Mouse (Mus musculus) intestine, embryonic 16.5 days (tissue): ENCODE measurements at regions not wholly inside any gene's neighbourhood (a gene's known extent, or its start where the extent isn't known, plus 50 kb on each side); places are given as distances from the start of the nearest gene placed in this dataset.

ENCODE experiments used
- ATAC-seq: fragments of 200-750 bp; cut with Nextera tagmentation; 2 replicates; pipeline ENCODE4 v1.8.0; 2017; ENCODE audit warnings: moderate TSS enrichment, moderate library complexity
- H3K27ac ChIP-seq: fragments of 300-500 bp; sonication (generic); 2 replicates; pipeline ENCODE4 v1.5.1; 2014; ENCODE audit warnings: mild to moderate bottlenecking, low read length
- H3K27me3 ChIP-seq: fragments of 300-500 bp; sonication (generic); replicated peaks from 2 replicates; pipeline ENCODE4 v1.6.1; 2014; ENCODE audit warnings: low read length, control low read depth, mixed read lengths; ENCODE audit not compliant: control insufficient read depth, insufficient read depth
- H3K36me3 ChIP-seq: fragments of 300-500 bp; sonication (generic); 2 replicates; pipeline ENCODE4 v1.6.1; 2014; ENCODE audit warnings: low read length, control low read depth; ENCODE audit not compliant: control insufficient read depth, insufficient read depth
- H3K4me1 ChIP-seq: fragments of 300-500 bp; sonication (generic); 2 replicates; pipeline ENCODE4 v1.6.1; 2014; ENCODE audit warnings: low read length, control low read depth, mixed read lengths; ENCODE audit not compliant: control insufficient read depth, insufficient read depth
- H3K4me2 ChIP-seq: fragments of 300-500 bp; sonication (generic); 2 replicates; pipeline ENCODE4 v1.6.1; 2014; ENCODE audit warnings: low read depth, low read length, control low read depth
- H3K4me3 ChIP-seq: fragments of 300-500 bp; sonication (generic); 2 replicates; pipeline ENCODE4 v1.5.1; 2014; ENCODE audit warnings: mild to moderate bottlenecking, low read length
- H3K9ac ChIP-seq: fragments of 300-500 bp; sonication (generic); 2 replicates; pipeline ENCODE4 v1.6.1; 2014; ENCODE audit warnings: low read depth, low read length
- H3K9me3 ChIP-seq: fragments of 300-500 bp; sonication (generic); 2 replicates; pipeline ENCODE4 v1.6.1; 2016; ENCODE audit warnings: low read length, control low read depth; ENCODE audit not compliant: control insufficient read depth
- WGBS: fragments of 180-500 bp; shearing (Covaris S2); extraction: QIAGEN DNeasy Blood & Tissue Kit; methylation state at CpG from one replicate; pipeline ENCODE4 v1.1.7; 2014; 5-methylcytosine and 5-hydroxymethylcytosine counted together

GRCm38 (mm10) chr7:40381244-40381643 lies 516.9 kb upstream of the Vstm2b start:
- Histone ChIP-seq H3K4me1 (no peaks in the 10 kb centered on the region), H3K9me3 (no peaks in the 10 kb centered on the region), H3K27ac (no peak overlapping the region), H3K36me3 (no peaks in the 10 kb centered on the region), H3K4me2 (no peak overlapping the region), H3K4me3 (no peak overlapping the region), H3K9ac (no peak overlapping the region), H3K27me3 (no peaks in the 10 kb centered on the region)
- ATAC-seq = no peak
- 84% methylated on average over 3 of the region's 3 CpGs for WGBS

- Histone ChIP-seq H3K4me2 (no peak overlapping the region), H3K4me3 (no peak overlapping the region), H3K9me3 (no peaks in the 10 kb centered on the region), H3K4me1 (no peaks in the 10 kb centered on the region), H3K36me3 (no peaks in the 10 kb centered on the region), H3K27me3 (no peaks in the 10 kb centered on the region), H3K9ac (no peak overlapping the region), H3K27ac (no peak overlapping the region)
- no peak for ATAC-seq
- WGBS = 84% methylated on average over 5 of the region's 5 CpGs
These were observed 510.0 kb upstream of the Vstm2b start for GRCm38 (mm10) chr7:40388152-40388551.

- H3K4me1 ChIP-seq = no peaks in the 10 kb centered on the region
- no peak overlapping the region for H3K27ac ChIP-seq
- H3K9me3 ChIP-seq = no peaks in the 10 kb centered on the region
- ATAC-seq = no peak
- H3K4me2 ChIP-seq = no peak overlapping the region
- H3K4me3 ChIP-seq = no peak overlapping the region
- WGBS = 29% methylated on average over 3 of the region's 3 CpGs
- no peak overlapping the region for H3K9ac ChIP-seq
- H3K27me3 ChIP-seq = no peaks in the 10 kb centered on the region
- no peaks in the 10 kb centered on the region for H3K36me3 ChIP-seq
These were observed 508.3 kb upstream of the Vstm2b start for GRCm38 (mm10) chr7:40389795-40390194.

GRCm38 (mm10) chr7:40390927-40391326 lies 507.2 kb upstream of the Vstm2b start:
- no peak for ATAC-seq
- Histone ChIP-seq H3K36me3 (no peaks in the 10 kb centered on the region), H3K4me2 (no peak overlapping the region), H3K9me3 (no peaks in the 10 kb centered on the region), H3K27me3 (no peaks in the 10 kb centered on the region), H3K4me3 (no peak overlapping the region), H3K27ac (no peak overlapping the region), H3K4me1 (no peaks in the 10 kb centered on the region), H3K9ac (no peak overlapping the region)
- 25% methylated on average over 3 of the region's 3 CpGs for WGBS

- WGBS = 42% methylated on average over 3 of the region's 3 CpGs
- H3K36me3 ChIP-seq = no peaks in the 10 kb centered on the region
- no peaks in the 10 kb centered on the region for H3K9me3 ChIP-seq
- no peak for ATAC-seq
- no peak overlapping the region for H3K4me2 ChIP-seq
- H3K27ac ChIP-seq = no peak overlapping the region
- H3K4me1 ChIP-seq = no peaks in the 10 kb centered on the region
- H3K4me3 ChIP-seq = no peak overlapping the region
- H3K9ac ChIP-seq = no peak overlapping the region
- no peaks in the 10 kb centered on the region for H3K27me3 ChIP-seq
These were observed 506.5 kb upstream of the Vstm2b start for GRCm38 (mm10) chr7:40391626-40392025.

- Histone ChIP-seq H3K9me3 (no peaks in the 10 kb centered on the region), H3K27me3 (no peaks in the 10 kb centered on the region), H3K36me3 (no peaks in the 10 kb centered on the region), H3K9ac (no peak overlapping the region), H3K4me2 (no peak overlapping the region), H3K4me1 (no peaks in the 10 kb centered on the region), H3K27ac (no peak overlapping the region), H3K4me3 (no peak overlapping the region)
- 54% methylated on average over 3 of the region's 3 CpGs for WGBS
- ATAC-seq = no peak
These were observed 505.9 kb upstream of the Vstm2b start for GRCm38 (mm10) chr7:40392207-40392606.

GRCm38 (mm10) chr7:40392699-40393098 lies 505.4 kb upstream of the Vstm2b start:
- Histone ChIP-seq H3K4me1 (no peaks in the 10 kb centered on the region), H3K4me3 (no peak overlapping the region), H3K36me3 (no peaks in the 10 kb centered on the region), H3K9me3 (no peaks in the 10 kb centered on the region), H3K4me2 (no peak overlapping the region), H3K9ac (no peak overlapping the region), H3K27me3 (no peaks in the 10 kb centered on the region), H3K27ac (no peak overlapping the region)
- ATAC-seq = no peak
- 60% methylated on average over 1 of the region's 1 CpGs for WGBS

- no peak for ATAC-seq
These were observed 499.9 kb upstream of the Vstm2b start for GRCm38 (mm10) chr7:40398266-40398665.

GRCm38 (mm10) chr7:40419332-40419731 lies 478.8 kb upstream of the Vstm2b start:
- Histone ChIP-seq H3K9ac (no peak overlapping the region), H3K27me3 (no peaks in the 10 kb centered on the region), H3K36me3 (no peaks in the 10 kb centered on the region), H3K27ac (no peak overlapping the region), H3K4me2 (no peak overlapping the region), H3K4me3 (no peak overlapping the region), H3K4me1 (no peaks in the 10 kb centered on the region), H3K9me3 (no peaks in the 10 kb centered on the region)
- ATAC-seq = no peak
- 75% methylated on average over 2 of the region's 2 CpGs for WGBS

More at GRCm38 (mm10) chr7:40398266-40398665, 499.9 kb upstream of the Vstm2b start:
- WGBS = 70% methylated on average over 5 of the region's 5 CpGs
- Histone ChIP-seq H3K4me3 (no peak overlapping the region), H3K27ac (no peak overlapping the region), H3K9me3 (no peaks in the 10 kb centered on the region), H3K27me3 (no peaks in the 10 kb centered on the region), H3K4me2 (no peak overlapping the region), H3K9ac (no peak overlapping the region), H3K36me3 (no peaks in the 10 kb centered on the region), H3K4me1 (no peaks in the 10 kb centered on the region)

- ATAC-seq = no peak
- WGBS = 75% methylated on average over 4 of the region's 4 CpGs
- Histone ChIP-seq H3K9ac (no peak overlapping the region), H3K4me2 (no peak overlapping the region), H3K27me3 (no peaks in the 10 kb centered on the region), H3K4me3 (no peak overlapping the region), H3K4me1 (no peaks in the 10 kb centered on the region), H3K27ac (no peak overlapping the region), H3K36me3 (no peaks in the 10 kb centered on the region), H3K9me3 (no peaks in the 10 kb centered on the region)
These were observed 476.0 kb upstream of the Vstm2b start for GRCm38 (mm10) chr7:40422125-40422524.
